Mouse (Mus musculus) hindbrain, embryonic 15.5 days (tissue): ENCODE measurements around the gene Mrps35. TPM values are rescaled to one million over a fixed set of nuclear protein-coding genes. Genes with fewer than 3 reads are reported as not detected.

Source experiments
- ATAC-seq: fragments of 200-750 bp; cut with Nextera tagmentation; 2 replicates; pipeline ENCODE4 v1.8.0; 2017; ENCODE audit warnings: low read depth, moderate number of reproducible peaks, moderate TSS enrichment; ENCODE audit not compliant: low FRiP score
- H3K27ac ChIP-seq: fragments of 300-500 bp; sonication (generic); replicated peaks from 2 replicates; pipeline ENCODE4 v1.5.1; 2015; ENCODE audit warnings: mild to moderate bottlenecking, inconsistent platforms
- H3K27me3 ChIP-seq: fragments of 300-500 bp; sonication (generic); 2 replicates; pipeline ENCODE4 v1.6.1; 2015; ENCODE audit warnings: control low read depth, inconsistent platforms
- H3K36me3 ChIP-seq: fragments of 300-500 bp; sonication (generic); 2 replicates; pipeline ENCODE4 v1.6.1; 2015; ENCODE audit warnings: control low read depth, inconsistent platforms
- H3K4me1 ChIP-seq: fragments of 300-500 bp; sonication (generic); replicated peaks from 2 replicates; pipeline ENCODE4 v1.6.1; 2015; ENCODE audit warnings: control low read depth, inconsistent platforms
- H3K4me2 ChIP-seq: fragments of 300-500 bp; sonication (generic); 2 replicates; pipeline ENCODE4 v1.6.1; 2015; ENCODE audit warnings: moderate library complexity, mild to moderate bottlenecking, inconsistent platforms
- H3K4me3 ChIP-seq: fragments of 300-500 bp; sonication (generic); 2 replicates; pipeline ENCODE4 v1.5.1; 2015; ENCODE audit warnings: mild to moderate bottlenecking, inconsistent platforms
- H3K9ac ChIP-seq: fragments of 300-500 bp; sonication (generic); 2 replicates; pipeline ENCODE4 v1.6.1; 2015; ENCODE audit warnings: inconsistent platforms
- H3K9me3 ChIP-seq: fragments of 300-500 bp; sonication (generic); 2 replicates; pipeline ENCODE4 v1.6.1; 2016; ENCODE audit warnings: control low read depth, inconsistent platforms
- WGBS: fragments of 180-500 bp; shearing (Covaris S2); methylation state at CpG from one replicate; pipeline ENCODE4 v1.1.7; 2015; 5-methylcytosine and 5-hydroxymethylcytosine counted together
- polyA plus RNA-seq: library from polyadenylated mRNA; unstranded; fragments of >200 nt; fragmentation: Nextera tagmentation; extraction: Ambion mirVana; gene quantifications from 2 replicates; pipeline ENCODE4 v1.2.1, GENCODE M21; 2015

Mrps35 gene
- polyA plus RNA-seq, 1 experiment from 2014 or later = 75.4 TPM

DNA sequence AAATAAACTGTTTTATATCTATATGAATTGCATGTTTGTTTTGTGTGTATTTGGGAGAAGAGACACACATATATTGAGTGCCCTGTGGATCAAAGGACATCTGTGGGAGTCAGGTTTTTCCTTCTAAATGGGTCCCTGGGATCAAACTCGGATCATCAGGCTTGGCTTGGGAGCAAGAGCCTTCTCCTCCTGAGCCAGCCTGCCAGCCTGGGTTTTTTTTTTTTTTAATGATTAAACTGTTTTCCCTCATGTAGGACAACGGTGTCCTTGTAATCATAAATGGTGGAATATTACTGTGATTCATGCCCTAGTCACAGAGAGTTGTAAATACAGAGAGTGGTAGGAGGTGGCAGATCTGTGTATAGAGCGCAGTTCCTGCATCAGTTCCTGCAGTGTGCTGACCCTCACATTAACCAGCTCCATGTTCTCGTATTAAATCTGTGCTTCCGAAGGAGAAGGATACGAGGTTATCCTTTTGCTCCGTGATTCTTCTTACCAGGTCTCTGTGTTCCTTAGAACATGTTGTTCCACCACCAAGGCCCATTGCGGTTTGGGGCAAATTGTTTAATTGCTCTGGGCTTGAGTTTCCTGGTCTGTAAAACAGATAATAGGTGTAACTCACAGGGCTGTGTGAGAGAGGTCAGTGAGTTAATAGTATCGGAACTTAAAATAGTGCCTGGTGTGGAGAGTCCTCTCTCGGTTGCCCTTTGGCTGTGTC, 21.8 kb downstream of the Mrps35 start:
- 92% methylated on average over 10 of the region's 10 CpGs for WGBS
- Histone ChIP-seq H3K9ac (no peak overlapping the region), H3K27me3 (no peaks in the 10 kb centered on the region), H3K9me3 (no peaks in the 10 kb centered on the region), H3K4me2 (no peak overlapping the region), H3K4me3 (no peak overlapping the region), H3K36me3 (peaks cover 39% of the 10 kb centered on the region), H3K4me1 (0 out of 2 replicates have a peak, but pooled peaks cover 2% of the 10 kb centered on the region), H3K27ac (no peak overlapping the region)
- ATAC-seq = no peak

DNA sequence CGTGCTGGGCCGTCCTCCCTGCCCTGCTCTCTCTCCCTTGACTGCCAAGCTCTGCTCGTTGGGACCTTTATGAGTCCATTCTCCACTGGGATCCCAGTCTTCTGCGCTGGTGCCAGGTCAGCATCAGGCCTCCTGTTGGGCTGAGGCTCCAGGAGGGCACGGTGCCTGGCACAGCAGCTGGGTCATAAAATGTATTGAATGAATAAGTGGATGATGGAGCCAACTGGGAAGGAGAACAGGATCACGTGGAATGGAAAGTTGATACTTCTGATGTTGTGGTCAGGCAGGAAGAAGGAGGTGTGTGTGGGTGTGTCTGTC, 22.3 kb downstream of the Mrps35 start:
- no peaks in the 10 kb centered on the region for H3K9me3 ChIP-seq
- peaks cover 36% of the 10 kb centered on the region for H3K36me3 ChIP-seq
- H3K27me3 ChIP-seq = no peaks in the 10 kb centered on the region
- 89% methylated on average over 6 of the region's 6 CpGs for WGBS
- 0 out of 2 replicates have a peak, but pooled peaks cover 2% of the 10 kb centered on the region for H3K4me1 ChIP-seq
- H3K4me2 ChIP-seq = no peak overlapping the region
- no peak overlapping the region for H3K27ac ChIP-seq
- no peak overlapping the region for H3K9ac ChIP-seq
- ATAC-seq = no peak
- H3K4me3 ChIP-seq = no peak overlapping the region

DNA sequence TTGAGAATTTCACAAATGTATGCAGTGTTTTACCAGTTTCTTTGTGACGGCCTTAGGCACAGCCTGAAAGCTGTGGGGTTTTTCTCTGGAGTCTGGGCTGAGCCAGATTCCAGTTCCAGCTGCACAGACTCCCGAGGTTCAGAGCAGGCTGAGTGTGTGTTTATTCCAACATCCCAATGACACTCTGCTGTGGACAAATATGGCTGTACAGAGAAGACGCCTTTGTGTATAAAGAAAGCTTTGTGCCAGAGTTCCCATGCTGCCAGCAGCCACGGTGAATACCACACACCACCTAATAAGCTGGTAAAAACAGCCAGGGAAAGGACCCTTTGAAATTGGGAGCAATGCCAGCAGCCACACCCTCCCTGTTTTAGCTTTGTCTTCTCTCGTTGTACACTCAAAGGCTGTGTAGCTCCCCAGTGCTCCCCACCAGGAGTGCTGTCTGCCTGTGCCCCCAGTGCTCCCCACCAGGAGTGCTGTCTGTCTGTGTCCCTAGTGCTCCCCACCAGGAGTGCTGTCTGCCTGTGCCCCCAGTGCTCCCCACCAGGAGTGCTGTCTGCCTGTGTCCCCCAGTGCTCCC, 33.3 kb downstream of the Mrps35 start:
- ATAC-seq = peak; percentile 23; the same call in 1 of the 2 replicates
- Histone ChIP-seq H3K9me3 (no peaks in the 10 kb centered on the region), H3K4me2 (no peak overlapping the region), H3K9ac (no peak overlapping the region), H3K4me1 (no peaks in the 10 kb centered on the region), H3K4me3 (no peak overlapping the region), H3K27me3 (no peaks in the 10 kb centered on the region), H3K36me3 (peaks cover 5% of the 10 kb centered on the region; the same call in 1 of the 2 replicates), H3K27ac (no peak overlapping the region)
- WGBS = 38% methylated on average over 5 of the region's 5 CpGs

DNA sequence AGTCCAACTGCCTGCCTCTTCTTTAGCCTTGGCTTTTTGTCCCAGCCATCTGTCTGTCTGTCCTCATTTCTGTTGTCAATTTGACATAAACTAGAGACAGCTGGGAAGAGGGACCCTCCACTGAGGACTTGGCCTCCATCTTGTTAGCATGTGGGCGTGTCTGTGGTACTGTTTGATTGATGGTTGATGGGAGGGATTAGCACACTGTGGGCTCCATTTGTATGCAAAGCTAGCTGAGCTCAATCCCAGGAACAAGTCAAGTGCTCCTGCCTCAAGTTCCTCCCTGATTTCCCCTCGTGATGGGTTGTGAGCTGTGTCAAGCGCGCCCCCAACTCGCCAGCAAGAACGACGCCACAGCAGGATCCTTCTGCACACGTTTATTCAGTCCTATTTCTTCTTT, 34.3 kb downstream of the Mrps35 start:
- no peak overlapping the region for H3K27ac ChIP-seq
- WGBS = 79% methylated on average over 8 of the region's 8 CpGs

DNA sequence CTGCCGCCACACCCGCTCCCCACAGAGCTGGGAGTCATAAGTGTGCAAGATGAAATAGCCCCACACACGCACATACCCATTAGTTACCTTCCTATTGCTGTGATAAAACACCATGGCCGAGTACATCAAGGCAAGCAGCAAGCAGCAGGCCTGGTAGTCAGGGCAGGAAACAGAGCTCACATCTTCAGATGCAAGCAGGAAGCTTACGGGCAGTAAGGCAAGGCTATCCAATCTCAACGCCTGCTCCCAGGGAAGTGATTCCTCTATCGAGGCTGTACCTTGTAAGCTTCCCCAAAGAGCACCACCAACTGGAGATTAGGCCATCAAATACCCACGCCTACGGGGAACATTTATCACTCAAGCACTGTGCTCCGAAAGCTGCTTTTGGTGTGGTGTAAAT, 37.4 kb downstream of the Mrps35 start:
- ATAC-seq = no peak
- Histone ChIP-seq H3K4me3 (no peak overlapping the region), H3K36me3 (no peaks in the 10 kb centered on the region), H3K9ac (no peak overlapping the region), H3K4me1 (no peaks in the 10 kb centered on the region), H3K27me3 (no peaks in the 10 kb centered on the region), H3K4me2 (no peak overlapping the region), H3K27ac (no peak overlapping the region), H3K9me3 (no peaks in the 10 kb centered on the region)
- 93% methylated on average over 10 of the region's 10 CpGs for WGBS

More for the DNA sequence above, 34.3 kb downstream of the Mrps35 start:
- Histone ChIP-seq H3K9me3 (no peaks in the 10 kb centered on the region), H3K4me1 (no peaks in the 10 kb centered on the region), H3K4me3 (no peak overlapping the region), H3K4me2 (no peak overlapping the region), H3K9ac (no peak overlapping the region), H3K36me3 (peaks cover 5% of the 10 kb centered on the region; the same call in 1 of the 2 replicates), H3K27me3 (no peaks in the 10 kb centered on the region)
- no peak for ATAC-seq

DNA sequence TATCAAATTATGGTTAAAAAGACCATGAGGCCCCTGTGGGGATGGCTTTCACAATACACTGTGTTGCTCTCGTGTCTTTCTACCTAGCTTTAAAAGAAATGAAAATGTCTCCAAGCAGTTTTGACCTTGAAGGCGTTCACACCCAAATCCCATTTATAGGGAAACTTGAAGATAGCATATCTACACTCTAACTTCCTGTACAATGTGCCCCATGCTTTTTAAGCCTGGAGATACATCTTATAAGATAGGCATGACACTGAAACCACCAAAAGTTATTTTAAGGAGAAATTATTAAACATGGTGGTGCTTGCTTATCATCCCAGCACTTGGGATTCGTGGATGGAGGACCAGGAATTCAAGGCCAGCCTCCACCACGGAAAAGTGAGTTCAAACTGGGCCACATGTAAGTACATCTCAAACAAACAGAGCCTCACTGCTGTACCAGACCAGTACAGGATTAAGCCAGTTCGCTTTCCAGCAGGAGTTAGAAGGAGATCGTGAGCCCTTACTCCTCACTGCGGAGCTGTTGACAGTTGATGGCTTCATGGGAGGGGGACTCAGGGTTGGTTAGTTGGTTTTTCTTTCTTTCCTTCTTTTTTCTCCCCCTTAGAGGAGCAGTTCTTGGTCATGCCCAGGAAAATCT, 43.0 kb downstream of the Mrps35 start:
- Histone ChIP-seq H3K36me3 (no peaks in the 10 kb centered on the region), H3K9ac (no peak overlapping the region), H3K27ac (no peak overlapping the region), H3K9me3 (no peaks in the 10 kb centered on the region), H3K4me1 (peaks cover 14% of the 10 kb centered on the region), H3K4me3 (no peak overlapping the region), H3K27me3 (no peaks in the 10 kb centered on the region), H3K4me2 (no peak overlapping the region)
- ATAC-seq = no peak
- WGBS = 63% methylated on average over 7 of the region's 7 CpGs

DNA sequence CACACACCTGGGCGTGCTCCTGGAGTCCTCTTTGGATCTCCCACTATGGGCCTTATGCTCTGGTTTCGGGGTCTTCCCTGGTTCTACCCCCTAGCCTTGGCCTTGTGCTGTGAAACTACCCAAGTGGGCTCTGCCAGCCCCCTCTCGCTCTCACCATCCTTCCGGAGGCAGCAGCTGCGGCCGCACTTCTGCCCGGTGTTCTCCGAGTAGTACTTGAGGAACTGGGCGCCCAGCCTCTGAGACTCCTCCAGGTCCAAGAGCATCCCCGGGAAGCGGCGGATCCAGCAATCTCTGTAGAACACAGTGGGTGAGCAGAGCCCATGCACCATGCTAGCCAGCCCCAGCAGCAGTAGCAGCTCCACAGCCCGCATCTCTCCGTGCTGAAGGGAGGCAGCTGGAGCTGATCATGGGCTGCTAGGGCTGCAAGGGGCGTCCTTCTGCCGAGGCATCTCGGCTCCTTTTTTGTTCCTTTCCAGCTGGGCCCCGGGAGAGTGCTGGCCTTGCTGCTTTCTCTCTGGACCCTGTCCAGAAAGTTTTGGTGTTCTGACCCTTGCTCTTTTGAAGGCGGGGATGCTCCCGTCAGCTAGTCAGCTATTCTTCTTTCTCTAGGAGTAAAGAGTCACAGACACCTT, 44.1 kb downstream of the Mrps35 start, which contains the start of gene Mansc4:
TSS of gene Mansc4 (minus strand) at position 439 of the 632 bp plus-strand sequence.
- WGBS = 5% methylated on average over 20 of the region's 20 CpGs
- H3K4me3 ChIP-seq = peak within 1 kb of the TSS; percentile 20
- no peak within 1 kb of the TSS for H3K27ac ChIP-seq
- no peaks in the 10 kb centered on the region for H3K36me3 ChIP-seq
- peaks cover 17% of the 10 kb centered on the region for H3K4me1 ChIP-seq
- no peaks in the 10 kb centered on the region for H3K9me3 ChIP-seq
- peak within 1 kb of the TSS; percentile 50 for H3K4me2 ChIP-seq
- peak within 1 kb of the TSS; percentile 22; the same call in 1 of the 2 replicates for H3K9ac ChIP-seq
- H3K27me3 ChIP-seq = no peaks in the 10 kb centered on the region
- no peak for ATAC-seq

DNA sequence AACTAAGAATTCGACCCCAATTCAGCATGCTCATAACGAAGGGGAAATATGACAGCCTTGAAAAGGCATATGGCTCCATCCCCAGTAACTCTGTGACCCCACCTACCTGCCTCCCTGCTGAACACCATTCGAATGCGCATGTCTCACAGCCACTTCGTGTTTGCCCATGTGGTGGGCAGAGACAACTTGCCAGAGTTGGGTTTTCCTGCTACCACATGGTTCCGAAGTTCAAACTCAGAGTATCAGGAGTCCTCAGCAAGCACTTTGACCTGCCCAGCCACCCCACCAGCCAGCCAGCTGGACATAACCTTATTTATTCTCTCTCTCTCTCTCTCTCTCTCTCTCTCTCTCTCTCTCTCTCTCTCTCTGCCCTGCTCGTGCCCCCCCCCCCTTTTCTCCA, 45.2 kb downstream of the Mrps35 start:
- Histone ChIP-seq H3K27ac (no peak overlapping the region), H3K4me3 (no peak overlapping the region), H3K4me2 (no peak overlapping the region), H3K9me3 (no peaks in the 10 kb centered on the region), H3K27me3 (no peaks in the 10 kb centered on the region), H3K36me3 (no peaks in the 10 kb centered on the region), H3K9ac (no peak overlapping the region), H3K4me1 (peaks cover 24% of the 10 kb centered on the region)
- WGBS = 48% methylated on average over 6 of the region's 7 CpGs
- ATAC-seq = no peak

DNA sequence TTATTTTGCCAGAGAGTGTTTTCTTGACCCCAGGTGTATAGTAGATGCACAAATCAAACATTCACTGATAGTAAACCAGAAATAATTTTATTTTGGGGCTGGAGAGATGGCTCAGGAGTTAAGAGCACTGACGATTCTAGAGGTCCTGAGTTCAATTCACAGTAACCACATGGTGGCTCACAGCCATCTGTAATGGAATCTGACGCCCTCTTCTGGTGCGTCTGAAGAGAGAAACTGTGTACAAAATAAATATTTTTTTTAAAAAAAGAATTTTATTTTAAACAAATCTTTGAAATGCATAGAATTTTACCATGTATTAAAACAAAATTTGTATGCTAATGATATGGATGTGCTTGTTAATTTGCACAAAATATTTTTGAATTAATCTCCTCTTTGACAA, 46.0 kb downstream of the Mrps35 start:
- 83% methylated on average over 3 of the region's 3 CpGs for WGBS
- no peak overlapping the region for H3K4me2 ChIP-seq

DNA sequence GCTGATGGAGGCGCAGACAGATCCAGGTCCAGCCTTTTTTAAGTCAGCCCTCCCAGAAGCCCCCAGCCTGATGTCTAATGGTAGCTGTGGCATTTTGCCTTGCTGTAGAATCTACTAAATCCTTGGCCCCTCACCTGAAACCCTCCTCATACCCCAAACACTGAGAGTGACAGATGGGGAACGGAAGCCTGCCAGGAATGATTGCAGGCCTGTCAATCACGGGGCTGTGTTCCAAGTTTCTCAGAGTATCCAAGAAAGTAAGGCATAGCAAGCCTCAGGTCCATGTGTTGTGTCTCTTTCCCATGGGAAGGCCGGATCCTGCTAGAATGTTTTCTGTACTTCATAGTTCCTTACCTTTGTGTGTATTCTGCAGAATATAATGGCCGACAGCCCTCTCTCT, 47.6 kb downstream of the Mrps35 start:
- Histone ChIP-seq H3K9ac (no peak overlapping the region), H3K36me3 (no peaks in the 10 kb centered on the region), H3K4me2 (peak overlapping the region; percentile 97), H3K9me3 (no peaks in the 10 kb centered on the region), H3K27ac (peak overlapping the region; percentile 95), H3K27me3 (no peaks in the 10 kb centered on the region), H3K4me3 (peak overlapping the region; percentile 88), H3K4me1 (peaks cover 42% of the 10 kb centered on the region)
- 74% methylated on average over 5 of the region's 5 CpGs for WGBS
- no peak for ATAC-seq

More for the DNA sequence above, 46.0 kb downstream of the Mrps35 start:
- no peak overlapping the region for H3K27ac ChIP-seq
- no peak overlapping the region for H3K4me3 ChIP-seq
- H3K4me1 ChIP-seq = peaks cover 29% of the 10 kb centered on the region
- no peak for ATAC-seq
- H3K27me3 ChIP-seq = no peaks in the 10 kb centered on the region
- H3K9me3 ChIP-seq = no peaks in the 10 kb centered on the region
- H3K36me3 ChIP-seq = no peaks in the 10 kb centered on the region
- no peak overlapping the region for H3K9ac ChIP-seq

DNA sequence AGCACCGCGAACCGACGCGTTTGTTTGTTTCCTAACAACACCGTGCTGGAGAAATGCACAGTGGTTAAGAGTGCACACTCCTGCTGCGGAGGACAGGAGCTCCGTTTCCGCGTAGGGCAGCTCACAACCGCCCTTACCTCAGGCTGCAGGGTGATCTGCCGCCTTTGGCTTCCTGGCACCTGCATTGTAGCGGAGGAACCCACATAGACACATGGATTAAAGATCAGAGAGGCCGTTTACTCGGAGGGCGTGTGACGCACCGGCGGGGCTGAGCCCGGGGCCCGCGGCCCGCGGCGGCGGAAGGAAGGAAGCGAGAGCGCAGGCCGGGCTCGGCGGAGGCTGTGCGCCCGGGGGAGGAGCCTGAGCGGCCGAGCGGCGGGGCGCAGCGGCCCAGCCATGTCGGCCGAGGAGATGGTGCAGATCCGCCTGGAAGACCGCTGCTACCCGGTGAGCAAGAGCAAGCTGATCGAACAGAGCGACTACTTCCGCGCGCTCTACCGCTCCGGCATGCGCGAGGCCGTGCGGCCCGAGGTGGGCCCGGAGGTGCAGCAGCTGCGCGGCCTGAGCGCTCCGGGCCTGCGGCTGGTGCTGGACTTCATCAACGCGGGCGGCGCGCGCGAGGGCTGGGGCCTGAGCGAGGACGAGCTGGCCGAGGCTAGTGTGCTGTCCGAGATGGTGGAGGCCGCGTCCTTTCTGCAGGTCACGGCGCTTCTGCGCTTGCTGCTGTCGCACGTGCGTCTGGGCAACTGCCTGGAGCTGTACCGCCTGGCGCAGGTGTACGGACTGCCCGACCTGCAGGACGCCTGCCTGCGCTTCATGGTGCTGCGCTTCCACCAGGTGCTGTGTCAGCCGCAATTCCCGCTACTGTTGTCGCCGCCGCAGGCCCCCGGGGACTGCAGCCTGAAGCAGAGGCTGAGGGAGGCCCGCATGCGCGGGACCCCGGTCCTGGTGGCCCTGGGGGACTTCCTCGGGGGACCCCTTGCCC, 48.9 kb downstream of the Mrps35 start, which contains the start of gene Klhl42:
TSS of gene Klhl42 (plus strand) at position 244 of the 985 bp plus-strand sequence.
- no peaks in the 10 kb centered on the region for H3K9me3 ChIP-seq
- H3K27me3 ChIP-seq = no peaks in the 10 kb centered on the region
- H3K36me3 ChIP-seq = no peaks in the 10 kb centered on the region
- peak within 1 kb of the TSS; percentile 93 for H3K9ac ChIP-seq
- H3K4me3 ChIP-seq = peak within 1 kb of the TSS; percentile 88
- peak within 1 kb of the TSS; percentile 97 for H3K4me2 ChIP-seq
- peak; percentile 89 for ATAC-seq
- H3K27ac ChIP-seq = peak within 1 kb of the TSS; percentile 95
- under 1% methylated on average over 97 of the region's 99 CpGs for WGBS
- peaks cover 42% of the 10 kb centered on the region for H3K4me1 ChIP-seq
